Mouse (Mus musculus): Measurements from ENCODE around the gene Cacng4.

The Cacng4 gene

DNA sequence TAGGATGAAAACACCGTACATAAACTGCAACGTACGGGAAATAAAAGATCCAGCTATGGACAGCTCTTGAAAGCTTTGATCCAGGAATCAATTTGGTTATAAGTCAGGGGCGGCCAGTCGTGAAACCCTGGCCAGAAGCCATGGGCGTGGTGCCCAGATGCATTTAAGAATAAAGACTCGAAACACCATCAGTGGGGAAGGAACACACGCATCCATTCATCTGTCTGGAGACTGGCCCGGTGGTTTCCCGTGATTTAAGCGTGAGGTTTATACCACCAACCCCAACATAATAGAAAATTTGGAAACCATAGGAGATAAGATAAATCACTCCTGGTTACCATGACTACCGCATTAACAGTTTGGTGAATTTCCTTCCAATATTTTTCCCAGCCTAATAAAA is 16.9 kb downstream of the Cacng4 start:
- no peak for DNase-seq (ENCODE audit: extremely low read depth, insufficient read length, low spot score)

DNA sequence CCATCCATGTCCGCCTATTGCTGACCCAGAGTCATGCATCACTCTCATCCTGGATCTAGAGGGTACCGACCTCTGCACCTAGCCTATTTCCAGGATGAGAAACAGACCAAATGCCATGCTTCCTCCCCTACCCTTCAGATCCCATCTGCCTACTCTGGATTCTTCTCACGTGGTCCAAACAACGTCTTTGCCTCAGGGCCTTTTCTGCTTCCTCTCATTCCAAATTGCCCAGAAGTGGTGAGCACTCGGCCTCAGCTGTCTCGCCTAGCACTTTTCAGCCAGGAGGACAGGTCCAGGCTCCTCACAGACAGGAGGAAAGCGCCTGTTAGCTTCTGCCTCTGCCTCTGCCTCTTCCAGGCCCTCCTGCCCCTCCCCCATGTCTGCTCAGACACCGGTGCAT is 21.0 kb downstream of the Cacng4 start:
- DNase-seq (ENCODE audit: extremely low read depth, insufficient read length, low spot score): no peak

DNA sequence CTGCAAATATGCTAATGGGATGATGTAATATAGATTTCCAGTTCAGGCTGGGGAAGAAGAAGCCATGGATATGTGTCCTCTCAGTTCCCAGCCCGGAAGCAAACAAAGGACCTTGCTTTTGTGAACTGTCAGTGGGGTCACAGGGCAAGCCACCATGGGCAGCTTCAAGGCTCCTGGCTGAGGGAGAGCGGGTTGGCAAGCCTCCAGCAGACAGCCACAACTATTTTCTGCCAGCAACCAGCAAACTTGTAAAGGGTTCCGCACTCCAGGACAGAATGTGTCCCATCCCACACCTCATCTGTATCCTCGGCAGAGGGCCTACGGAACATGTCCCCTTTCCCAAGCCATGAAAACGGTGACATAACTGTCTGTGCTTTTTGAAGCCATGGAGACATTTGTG is 22.4 kb downstream of the Cacng4 start:
- DNase-seq (ENCODE audit: extremely low read depth, insufficient read length, low spot score): no peak

DNA sequence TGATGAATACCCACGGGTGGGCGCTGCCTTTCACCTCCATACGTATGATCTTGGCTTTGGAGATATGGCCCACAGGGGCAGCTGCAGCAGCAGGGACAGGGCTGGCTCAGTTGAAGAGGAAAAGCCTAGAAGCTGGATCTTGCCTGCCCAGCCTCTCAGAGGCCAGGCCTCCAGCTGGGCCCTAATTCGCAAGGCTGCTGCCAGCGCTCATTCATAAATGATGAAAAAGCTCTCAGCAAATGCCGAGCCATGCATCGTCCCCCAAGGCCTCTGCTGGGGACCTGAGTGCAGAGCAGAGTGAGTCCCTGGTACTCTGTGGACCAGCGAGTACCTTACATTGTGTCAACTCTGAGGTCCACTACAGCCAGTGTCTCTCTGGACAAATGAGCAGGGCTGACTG is 26.0 kb downstream of the Cacng4 start:
- DNase-seq (ENCODE audit: extremely low read depth, insufficient read length, low spot score): no peak

DNA sequence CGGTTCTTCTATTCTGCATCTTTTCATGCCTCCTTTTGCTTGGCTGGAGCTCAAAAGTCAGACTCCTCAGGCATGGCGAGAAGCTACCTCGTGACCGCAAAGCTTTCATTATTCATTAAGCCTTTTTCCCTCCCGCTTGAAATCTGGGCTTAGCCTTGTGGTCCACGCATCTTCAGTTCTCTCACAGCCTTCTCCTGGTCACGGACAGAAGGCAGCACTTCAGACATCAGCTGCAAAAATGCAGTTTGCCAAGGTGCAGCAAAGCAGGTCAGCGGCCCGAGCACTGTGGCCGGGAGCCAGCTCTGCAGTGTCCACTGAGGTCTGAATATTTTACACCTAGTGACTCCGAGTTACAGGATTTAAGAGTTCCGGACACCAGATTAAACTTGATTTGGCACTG is 27.4 kb downstream of the Cacng4 start:
- no peak for DNase-seq (ENCODE audit: extremely low read depth, insufficient read length, low spot score)

DNA sequence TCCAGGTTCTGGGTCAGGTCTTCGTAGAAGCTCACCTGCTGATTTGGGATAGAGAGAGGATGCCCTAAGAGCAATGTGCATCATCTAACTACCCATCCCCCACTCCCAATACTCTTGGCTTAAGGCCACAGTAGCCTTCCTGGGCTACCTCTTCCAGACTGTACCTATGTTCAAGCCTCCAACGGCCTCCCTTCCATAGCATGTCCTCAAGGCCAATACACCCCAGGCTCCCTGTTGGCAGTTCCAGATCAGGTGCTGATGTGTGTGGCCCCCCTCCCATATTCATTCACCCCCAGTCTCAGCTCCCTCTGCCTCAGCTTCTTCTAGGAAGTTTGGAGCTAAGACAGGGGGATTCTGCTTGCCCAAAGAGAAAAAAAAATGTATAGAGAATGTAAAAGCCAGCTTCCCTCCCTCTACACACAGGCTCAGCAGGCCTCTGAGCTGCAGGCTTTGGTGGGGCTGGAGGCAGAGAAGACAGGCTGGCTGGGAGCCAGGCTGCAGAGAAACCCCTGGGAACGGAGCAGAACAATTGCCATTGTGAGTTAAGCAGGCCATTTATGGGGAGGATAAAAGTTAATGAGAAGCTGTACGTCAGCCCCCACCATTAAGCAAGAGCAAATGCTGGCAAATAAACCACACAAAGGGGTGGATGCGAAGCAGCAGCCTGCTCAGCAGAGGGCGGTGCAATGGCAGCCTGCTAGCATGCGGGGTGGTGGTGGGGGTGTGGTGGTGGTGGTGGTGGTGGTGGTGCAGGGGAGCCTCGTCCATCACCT is 31.5 kb downstream of the Cacng4 start:
- no peak for DNase-seq (ENCODE audit: extremely low read depth, insufficient read length, low spot score)

DNA sequence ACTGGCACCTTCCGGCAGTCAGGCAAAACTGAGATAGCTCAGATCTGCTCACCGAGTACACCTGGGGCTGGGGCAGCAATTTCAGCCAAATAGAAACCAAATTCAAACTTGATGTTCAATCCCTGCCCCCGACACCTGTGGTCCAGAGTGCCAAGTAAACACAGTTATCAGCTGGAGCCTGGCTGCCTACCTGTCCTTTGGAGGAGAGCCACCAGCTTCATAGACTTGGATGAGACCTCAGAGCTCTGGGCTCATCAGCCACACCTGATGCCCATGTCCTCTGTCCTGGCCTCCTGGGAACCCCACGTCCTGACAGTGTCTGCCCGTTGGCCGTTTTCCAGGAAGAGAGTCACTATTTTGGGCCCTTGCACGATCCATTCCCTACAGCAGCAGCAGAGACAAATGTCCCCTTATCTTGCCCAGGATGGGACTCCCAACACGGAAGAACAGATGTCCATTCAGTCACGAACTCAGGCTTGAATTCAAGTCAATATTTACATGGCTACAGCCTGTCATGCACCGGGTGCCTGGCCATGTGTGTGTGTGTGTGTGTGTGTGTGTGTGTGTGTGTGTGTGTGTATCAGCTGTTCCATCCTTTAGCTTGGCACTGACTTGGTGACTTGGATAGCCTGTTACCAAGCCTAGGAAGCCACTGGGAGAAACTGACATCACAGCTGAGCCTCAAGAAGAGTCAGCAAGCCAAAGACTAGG is 32.4 kb downstream of the Cacng4 start:
- no peak for DNase-seq (ENCODE audit: extremely low read depth, insufficient read length, low spot score)

DNA sequence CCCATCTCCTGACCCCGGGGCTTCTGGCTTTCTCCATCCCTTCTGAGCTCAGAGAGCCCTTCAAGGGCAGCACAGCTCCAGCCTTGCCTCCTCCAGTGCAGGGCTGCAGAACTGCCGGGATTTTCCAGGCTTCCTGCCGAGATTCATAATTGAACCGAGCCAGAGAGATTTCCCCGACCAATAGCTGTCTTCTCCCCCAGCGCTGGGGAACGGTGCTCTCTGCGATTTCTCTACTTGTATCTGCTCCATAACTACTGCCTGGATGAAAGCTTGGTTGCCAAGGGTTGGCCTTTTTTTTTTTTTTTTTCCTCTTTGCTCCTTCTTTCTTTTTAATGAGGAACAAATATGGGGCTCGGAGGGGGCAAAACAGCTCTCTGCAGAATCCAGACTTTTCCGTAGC is 34.4 kb downstream of the Cacng4 start:
- DNase-seq (ENCODE audit: extremely low read depth, insufficient read length, low spot score): no peak

DNA sequence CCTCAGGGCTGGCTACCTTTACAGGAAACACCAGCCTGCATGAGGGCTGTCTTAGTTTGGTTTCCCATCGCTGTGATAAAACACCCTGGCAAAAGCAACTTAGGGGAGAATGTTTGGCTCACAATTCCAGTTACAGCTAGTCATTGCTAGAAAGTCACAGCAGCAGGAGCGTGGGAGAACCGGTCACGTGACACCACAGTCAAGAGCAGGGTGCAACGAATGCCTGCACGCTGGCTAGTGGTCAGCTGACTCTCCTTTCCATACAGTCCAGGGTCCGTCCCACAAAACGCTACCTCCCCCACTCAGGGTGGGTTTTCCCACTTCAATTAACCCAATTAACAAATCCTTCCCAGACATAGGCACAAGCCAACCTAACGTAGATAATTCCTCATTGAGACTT is 34.8 kb downstream of the Cacng4 start:
- DNase-seq (ENCODE audit: extremely low read depth, insufficient read length, low spot score): no peak

DNA sequence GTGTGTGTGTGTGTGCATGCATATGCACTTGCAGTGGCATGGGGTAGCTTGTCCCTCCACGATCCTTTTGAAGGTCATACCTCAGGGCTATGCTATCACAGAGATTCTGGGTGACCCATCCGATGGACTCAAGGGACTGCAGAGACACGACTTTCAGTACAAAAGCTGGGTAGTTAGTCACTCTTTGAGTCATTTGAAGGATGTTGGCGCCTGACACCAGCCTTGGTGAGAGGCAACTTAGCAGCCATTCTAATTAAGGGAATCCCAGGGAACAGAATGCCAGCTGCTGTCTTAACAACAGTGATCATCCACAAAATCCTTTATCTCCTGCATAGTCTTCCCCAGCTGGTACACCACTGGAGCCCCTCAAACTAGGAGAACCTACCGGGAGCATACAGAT is 45.2 kb downstream of the Cacng4 start:
- no peak for DNase-seq (ENCODE audit: extremely low read depth, insufficient read length, low spot score)

DNA sequence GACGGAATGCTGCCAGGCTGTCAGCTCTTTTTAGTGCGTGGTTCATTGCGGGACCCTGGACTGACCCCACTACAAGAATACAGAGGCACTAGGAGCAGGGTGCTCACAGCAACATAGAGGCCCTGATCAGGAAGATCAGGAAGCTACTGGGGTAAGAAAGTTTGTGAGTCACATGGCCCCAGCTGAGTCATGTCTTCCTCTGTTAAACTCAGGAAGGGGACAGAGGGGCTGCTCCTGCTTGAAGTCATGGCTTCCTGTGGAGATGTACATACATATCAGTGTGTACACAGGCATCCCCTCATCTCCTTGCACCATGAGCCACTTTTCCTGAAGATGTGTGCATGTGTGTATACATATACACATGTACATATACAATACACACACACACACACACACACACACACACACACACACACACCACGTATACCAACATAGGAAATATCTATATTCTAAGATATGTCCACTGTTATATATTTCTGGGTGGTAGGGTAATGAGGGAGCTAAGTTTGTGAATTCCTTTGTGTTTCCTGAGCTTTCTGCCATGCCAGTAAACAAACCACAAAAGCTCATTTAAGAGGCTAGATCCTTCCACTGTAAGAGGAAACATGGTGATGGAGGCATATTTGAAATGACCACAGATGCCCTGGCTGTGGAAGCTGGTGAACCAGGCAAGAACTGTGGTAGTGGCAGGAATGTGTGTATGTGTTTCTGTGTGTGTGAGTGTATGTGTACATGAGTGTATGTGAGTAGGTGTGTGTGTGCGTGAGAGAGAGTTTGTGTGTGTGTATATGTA is 45.9 kb downstream of the Cacng4 start:
- peak; percentile 20 for DNase-seq (ENCODE audit: extremely low read depth, insufficient read length, low spot score)

DNA sequence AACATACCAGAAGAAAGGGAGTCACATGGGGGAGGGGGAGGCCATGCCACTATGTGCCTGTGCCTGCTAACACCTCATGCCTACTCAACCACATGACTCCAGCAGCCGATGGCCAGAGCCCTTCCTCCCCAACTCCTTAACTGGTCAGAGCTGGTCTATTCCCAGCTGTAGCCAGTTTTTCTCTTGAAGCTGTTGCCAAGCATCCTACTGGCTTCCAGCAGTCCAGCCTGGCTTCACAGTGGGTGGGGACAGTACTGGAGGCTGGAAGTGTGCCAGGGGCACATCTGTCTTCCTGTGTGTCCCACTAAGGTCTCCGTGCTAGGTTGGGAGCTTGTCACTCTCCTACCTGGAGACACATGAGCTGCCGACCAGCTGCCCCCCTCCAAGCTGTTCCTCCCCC is 51.3 kb downstream of the Cacng4 start:
- no peak for DNase-seq (ENCODE audit: extremely low read depth, insufficient read length, low spot score)

DNA sequence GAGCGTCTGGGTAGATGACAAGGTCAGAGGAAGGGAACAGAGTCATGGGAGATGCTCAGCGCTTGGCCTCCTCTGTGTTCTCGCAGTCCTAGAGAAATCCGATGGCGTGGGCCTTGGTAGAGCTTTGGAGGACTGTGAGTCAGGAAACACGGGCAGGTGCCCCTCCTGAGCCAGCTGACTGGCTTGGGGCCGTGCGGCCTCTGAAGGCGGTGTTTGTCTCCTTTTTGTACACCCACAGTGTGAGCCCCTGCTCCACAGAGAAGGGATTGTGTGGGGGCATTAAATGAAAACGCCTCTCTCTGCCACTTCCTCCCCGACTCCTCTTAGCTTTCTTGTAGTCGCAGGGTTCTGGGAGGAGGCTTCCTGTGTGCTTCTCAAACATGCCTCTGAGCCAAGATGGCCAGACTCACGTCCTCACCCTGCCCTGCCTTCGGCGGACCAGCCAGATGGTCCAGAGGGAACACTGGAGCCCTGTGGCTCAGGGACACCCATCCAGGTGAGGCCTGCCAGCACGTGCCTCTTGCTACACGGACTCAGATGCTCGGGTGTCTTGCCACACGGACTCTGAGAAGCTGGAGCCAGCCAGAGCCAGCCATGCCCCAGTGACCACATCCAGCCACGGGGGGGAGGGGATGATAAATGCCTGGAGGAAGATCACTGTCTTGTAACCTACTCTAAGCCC is 55.8 kb downstream of the Cacng4 start:
- peak; percentile 19 for DNase-seq (ENCODE audit: extremely low read depth, insufficient read length, low spot score)

DNA sequence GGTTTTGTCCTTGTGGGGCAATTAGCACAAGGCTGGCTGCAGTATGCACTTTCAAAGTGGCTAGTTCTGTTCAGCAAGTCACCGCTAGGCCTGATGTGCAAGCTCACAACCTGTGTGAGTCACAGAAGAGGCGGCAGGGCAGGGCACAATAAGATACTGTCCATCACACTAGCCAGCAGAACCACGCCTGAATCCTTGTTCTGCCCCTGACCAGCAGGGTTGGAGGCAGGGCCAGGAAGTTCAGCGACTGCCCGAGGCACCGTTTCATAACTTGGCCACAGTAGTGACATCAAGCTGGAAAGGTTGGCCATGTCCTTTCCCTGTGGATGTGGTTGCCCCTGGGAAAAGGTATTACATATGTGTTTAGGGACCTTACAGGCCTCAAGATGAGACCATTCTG is 56.5 kb downstream of the Cacng4 start:
- DNase-seq (ENCODE audit: extremely low read depth, insufficient read length, low spot score): peak; percentile 54

DNA sequence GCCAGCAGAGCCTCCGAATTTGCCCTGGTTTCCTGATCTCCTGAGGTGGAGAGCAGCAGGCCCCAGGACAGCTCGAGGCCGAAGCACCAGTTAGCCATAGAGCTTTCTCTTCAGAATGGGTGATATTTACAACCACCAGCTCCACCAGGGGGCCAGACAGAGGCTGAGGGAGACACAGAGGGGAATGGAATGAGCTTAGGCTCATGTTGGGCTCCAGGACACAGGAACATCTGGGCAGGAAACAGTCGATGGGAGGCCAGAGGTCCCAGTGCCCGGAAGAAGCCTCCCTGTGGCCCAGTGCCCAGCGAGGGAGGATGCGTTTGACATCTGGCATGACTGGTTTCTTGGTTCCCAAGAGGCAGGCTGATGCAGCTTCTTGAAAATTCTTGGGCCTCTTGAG is 60.2 kb downstream of the Cacng4 start:
- DNase-seq (ENCODE audit: extremely low read depth, insufficient read length, low spot score): peak; percentile 51

DNA sequence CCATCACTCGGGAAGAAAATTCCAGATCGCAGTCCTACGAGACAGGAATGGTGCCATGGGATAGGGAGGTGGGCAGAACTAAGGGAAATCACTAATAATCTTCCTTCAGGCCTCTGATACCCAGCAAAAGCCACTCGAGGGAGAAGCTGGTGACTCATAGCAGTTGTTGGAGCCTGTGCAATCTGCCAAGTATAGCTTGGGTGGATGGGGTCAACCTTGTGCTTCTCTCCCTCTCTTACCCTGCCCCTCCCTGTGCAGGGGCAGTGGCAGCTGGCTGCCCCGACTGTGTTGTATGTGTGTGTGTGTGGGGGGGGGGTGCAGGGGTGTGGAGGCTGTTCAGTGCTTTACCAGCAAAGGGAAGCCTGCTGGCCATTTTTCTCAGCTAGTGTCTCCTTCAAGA is 62.9 kb downstream of the Cacng4 start:
- DNase-seq (ENCODE audit: extremely low read depth, insufficient read length, low spot score): peak; percentile 72

DNA sequence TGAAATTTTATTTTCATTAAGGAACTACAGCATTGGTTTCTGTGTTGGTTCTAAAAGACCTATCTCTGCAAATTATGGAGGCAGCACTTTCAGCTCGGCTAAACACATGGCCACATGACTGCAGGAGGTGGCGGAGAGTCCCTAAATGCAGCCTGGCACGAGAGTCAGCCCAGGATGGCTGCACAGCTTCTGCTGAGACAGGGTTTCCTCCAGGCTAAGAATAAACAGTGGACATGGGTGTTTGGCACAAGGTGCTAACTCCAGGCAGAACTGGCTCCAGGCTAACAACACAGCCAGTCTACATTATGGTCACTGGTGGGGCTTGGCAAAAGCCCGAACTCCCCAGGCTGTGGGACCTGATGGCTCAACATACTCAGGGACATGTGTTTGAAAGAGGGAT is 63.4 kb downstream of the Cacng4 start:
- peak; percentile 41 for DNase-seq (ENCODE audit: extremely low read depth, insufficient read length, low spot score)

DNA sequence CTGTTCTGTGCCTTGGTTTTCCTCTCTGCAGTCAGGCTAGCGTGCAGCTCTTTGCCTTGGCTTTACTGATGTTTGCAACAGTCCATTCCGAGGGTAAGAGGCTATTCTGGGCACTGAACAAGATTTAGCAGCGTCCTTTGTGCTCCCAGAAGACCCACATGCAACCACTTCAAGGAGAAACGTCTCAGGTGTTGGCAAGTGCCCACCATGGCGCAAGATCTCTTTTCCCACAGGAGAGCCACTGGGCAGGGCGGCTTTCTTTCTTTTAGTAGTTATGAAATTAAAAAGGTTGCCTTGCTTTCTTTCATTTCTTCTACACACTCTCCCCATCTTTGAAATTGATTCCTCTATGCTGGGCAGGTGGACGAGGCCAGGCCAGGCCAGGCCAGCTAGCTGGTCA is 65.2 kb downstream of the Cacng4 start:
- no peak for DNase-seq (ENCODE audit: extremely low read depth, insufficient read length, low spot score)

DNA sequence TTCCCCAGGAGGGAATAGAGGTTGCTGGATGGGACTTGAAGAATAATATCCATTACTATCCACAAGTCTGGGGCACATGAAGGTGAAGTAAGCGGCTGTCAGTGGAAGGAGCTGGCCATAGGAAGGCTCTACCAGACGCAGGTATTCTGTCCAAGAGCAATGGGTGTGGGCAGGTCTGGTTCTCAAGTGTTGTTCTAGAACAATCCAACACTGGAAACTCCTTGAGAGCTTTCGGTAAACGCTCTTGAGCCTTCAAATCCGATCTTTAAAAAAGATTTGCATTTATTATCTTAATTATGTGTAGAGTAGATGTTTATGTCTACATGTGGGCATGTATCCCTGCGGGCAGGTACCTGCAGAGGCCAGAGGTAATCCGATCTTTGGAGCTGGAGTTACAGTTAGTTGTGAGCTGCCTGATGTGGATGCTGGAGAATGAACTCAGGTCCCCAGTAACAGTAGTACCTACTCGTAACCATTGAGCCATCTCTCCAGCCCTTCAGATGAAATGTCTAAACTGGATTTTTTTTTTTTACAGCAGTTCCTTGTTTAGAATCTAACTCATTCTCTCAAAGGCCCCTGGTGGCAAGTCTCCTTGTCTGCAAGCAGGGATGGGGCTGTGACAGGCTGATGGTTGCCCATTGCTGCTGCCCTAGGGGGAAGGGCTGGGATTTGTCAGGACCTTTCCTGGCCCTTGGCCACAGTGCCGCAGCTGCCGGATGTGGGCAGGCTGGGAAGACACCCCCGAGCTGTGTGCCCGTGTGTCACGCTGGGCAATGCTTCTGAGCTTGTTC is 66.1 kb downstream of the Cacng4 start:
- peak; percentile 89 for DNase-seq (ENCODE audit: extremely low read depth, insufficient read length, low spot score)

DNA sequence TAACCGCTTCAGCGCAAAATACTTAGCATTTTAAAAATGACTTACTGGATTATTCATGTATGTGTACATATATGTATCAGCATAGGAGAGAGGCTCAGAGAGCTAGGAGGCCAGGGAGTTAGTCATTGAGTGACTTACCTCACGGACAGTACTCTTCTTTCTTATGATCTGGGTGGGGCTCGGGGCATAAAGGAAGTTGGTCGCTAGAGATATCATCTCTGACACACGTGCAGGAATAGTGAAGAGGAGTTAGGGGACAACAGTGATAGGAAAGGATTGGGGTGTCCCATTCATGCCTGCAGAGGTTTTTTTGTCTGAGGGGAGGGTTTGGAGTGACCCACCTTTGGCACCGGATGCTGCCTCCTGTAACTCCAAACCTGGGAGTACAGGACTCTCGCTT is 69.8 kb downstream of the Cacng4 start:
- no peak for DNase-seq (ENCODE audit: extremely low read depth, insufficient read length, low spot score)

Data from 3134 (cell line).